In the genomic region with DNA sequence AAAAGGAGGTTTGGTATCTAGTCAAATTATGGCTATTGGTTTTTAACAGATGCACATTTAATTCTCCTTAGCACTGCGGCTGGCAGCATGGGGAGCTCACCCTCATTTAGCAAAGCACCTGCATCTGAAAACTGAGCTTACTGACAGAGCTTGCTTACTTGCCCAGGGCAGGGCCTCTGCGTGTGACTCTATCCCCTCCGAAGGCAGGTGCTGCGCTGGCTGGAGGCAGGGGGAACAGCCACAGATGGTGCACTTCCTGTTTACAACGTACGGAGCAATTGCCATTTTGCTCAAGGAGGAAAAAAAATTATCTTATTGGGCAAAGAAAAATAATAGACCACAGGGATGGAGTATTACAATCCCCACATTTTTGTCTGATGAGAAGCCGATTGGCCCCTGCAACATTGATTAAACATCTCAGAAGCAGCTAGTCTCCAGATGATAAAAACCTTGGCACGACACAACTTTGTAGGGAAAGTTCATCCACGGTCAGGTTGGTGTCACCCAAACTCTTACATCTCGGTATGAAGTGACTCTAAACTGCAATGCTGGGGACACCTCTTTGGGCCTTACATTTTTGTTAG, we compare ENCODE assay signal across 22 mouse cellular contexts.
A peak's percentile ranks its signal among the peaks of the same experiment; 100 is the strongest.
DNase-seq lines count a peak whose midpoint lies in the region; ATAC-seq and TF ChIP-seq lines count a peak whose summit lies in the region.
"Had no signal": no experiment of that assay in that cellular context is flagged by ENCODE, and none has a peak within 500 bp of the region (broad histone marks: within the 10 kb centered on the region; RNA-seq: fewer than 3 reads in every experiment).

No protein-coding gene starts in this region.

- H3K27ac ChIP-seq in intestine, embryonic 16.5 days (ENCODE audit: low read length) = peak overlapping the region; percentile 3; the same call in 1 of the 2 replicates
- H3K27ac ChIP-seq in intestine, postnatal 0 days (ENCODE audit: low read depth, low read length) = no peak overlapping the region
- peak overlapping the region; percentile 98 for H3K27ac ChIP-seq in thymus, adult 2 months (ENCODE audit: control insufficient read depth, insufficient read depth, low read length)
- no peak overlapping the region for H3K27ac ChIP-seq in kidney, embryonic 15.5 days
- no peak overlapping the region for H3K27ac ChIP-seq in lung, postnatal 0 days (ENCODE audit: low read length)
- H3K27ac ChIP-seq: embryonic facial prominence, embryonic 12.5 days; forebrain, embryonic 13.5 days; limb, embryonic 12.5 days; liver, embryonic 12.5 days; macrophage; midbrain, embryonic 10.5 days had no signal

- intact Hi-C loops in heart, postnatal 36 days (cut with DNase I) = no loop called here

- TF ChIP-seq POLR2A in thymus, adult 2 months (IDR thresholded peaks at IDR 0.05; ENCODE audit: control insufficient read depth, extremely low read depth, insufficient read depth, low read length, poor library complexity) = no peak

- no peak for TF ChIP-seq EP300 in lung, postnatal 0 days (IDR thresholded peaks at IDR 0.05)

- no peak overlapping the region for H3K9ac ChIP-seq in intestine, embryonic 16.5 days (ENCODE audit: low read depth, low read length)
- H3K9ac ChIP-seq in intestine, postnatal 0 days (ENCODE audit: low read depth, low read length) = no peak overlapping the region
- no peak overlapping the region for H3K9ac ChIP-seq in kidney, embryonic 15.5 days
- H3K9ac ChIP-seq in lung, postnatal 0 days (replicated peaks; ENCODE audit: low read depth) = no peak overlapping the region
- H3K9ac ChIP-seq: embryonic facial prominence, embryonic 12.5 days; forebrain, embryonic 13.5 days; liver, embryonic 12.5 days; lung, embryonic 14.5 days had no signal

- no peak overlapping the region for H3K4me3 ChIP-seq in intestine, embryonic 16.5 days (ENCODE audit: low read length)
- H3K4me3 ChIP-seq in intestine, postnatal 0 days (ENCODE audit: low read depth, low read length) = no peak overlapping the region
- no peak overlapping the region for H3K4me3 ChIP-seq in thymus, adult 2 months (ENCODE audit: control insufficient read depth, insufficient read depth, low read length)
- no peak overlapping the region for H3K4me3 ChIP-seq in kidney, embryonic 15.5 days (replicated peaks)
- H3K4me3 ChIP-seq in lung, postnatal 0 days (ENCODE audit: low read depth, low read length) = no peak overlapping the region
- H3K4me3 ChIP-seq: embryonic facial prominence, embryonic 12.5 days; erythroblast, embryonic 14.5 days; forebrain, embryonic 13.5 days; limb, embryonic 12.5 days; liver, embryonic 12.5 days; midbrain, embryonic 10.5 days had no signal

- H3K4me1 ChIP-seq in intestine, embryonic 16.5 days (ENCODE audit: control insufficient read depth, insufficient read depth, low read length) = peaks cover 18% of the 10 kb centered on the region
- H3K4me1 ChIP-seq in intestine, postnatal 0 days (replicated peaks; ENCODE audit: control insufficient read depth, insufficient read depth, low read length) = no peaks in the 10 kb centered on the region
- H3K4me1 ChIP-seq in thymus, adult 2 months (replicated peaks; ENCODE audit: control insufficient read depth, insufficient read depth, low read length) = peaks cover 16% of the 10 kb centered on the region
- peaks cover 18% of the 10 kb centered on the region for H3K4me1 ChIP-seq in kidney, embryonic 15.5 days
- no peaks in the 10 kb centered on the region for H3K4me1 ChIP-seq in lung, postnatal 0 days (ENCODE audit: insufficient read depth, low read depth, low read length)
- H3K4me1 ChIP-seq: embryonic facial prominence, embryonic 12.5 days; forebrain, embryonic 13.5 days; liver, embryonic 12.5 days; midbrain, embryonic 10.5 days had no signal

- DNase-seq in heart, adult 11 months = peak; percentile 92
- DNase-seq in heart, postnatal 36 days = no peak
- peak; percentile 76 for DNase-seq in thymus, adult 2 months
- DNase-seq in cerebellum, postnatal 25 days = no peak
- no peak for DNase-seq in lung, postnatal 0 days (ENCODE audit: low spot score)
- DNase-seq: adrenal gland, adult 8-10 months; cerebellum, adult 9-10 months; kidney, adult 9 months; kidney, postnatal 36 days; layer of hippocampus, adult 9-11 months; lung, embryonic 14.5 days; retina, postnatal 1 day had no signal

- no peaks in the 10 kb centered on the region for H3K36me3 ChIP-seq in intestine, embryonic 16.5 days (ENCODE audit: control insufficient read depth, insufficient read depth, low read length)
- no peaks in the 10 kb centered on the region for H3K36me3 ChIP-seq in intestine, postnatal 0 days (ENCODE audit: control insufficient read depth, insufficient read depth)
- H3K36me3 ChIP-seq in thymus, adult 2 months (ENCODE audit: control insufficient read depth, insufficient read depth, low read length) = no peaks in the 10 kb centered on the region
- no peaks in the 10 kb centered on the region for H3K36me3 ChIP-seq in kidney, embryonic 15.5 days
- no peaks in the 10 kb centered on the region for H3K36me3 ChIP-seq in lung, postnatal 0 days (ENCODE audit: insufficient read depth, low read length)
- H3K36me3 ChIP-seq: embryonic facial prominence, embryonic 12.5 days; limb, embryonic 12.5 days; liver, embryonic 12.5 days; midbrain, embryonic 10.5 days had no signal

- H3K9me3 ChIP-seq in intestine, embryonic 16.5 days (ENCODE audit: control insufficient read depth, low read length) = no peaks in the 10 kb centered on the region
- H3K9me3 ChIP-seq in intestine, postnatal 0 days (ENCODE audit: control insufficient read depth) = no peaks in the 10 kb centered on the region
- H3K9me3 ChIP-seq in kidney, embryonic 15.5 days (replicated peaks) = no peaks in the 10 kb centered on the region
- H3K9me3 ChIP-seq in lung, postnatal 0 days (ENCODE audit: low read length) = no peaks in the 10 kb centered on the region
- H3K9me3 ChIP-seq: embryonic facial prominence, embryonic 12.5 days; forebrain, embryonic 13.5 days; limb, embryonic 12.5 days; liver, embryonic 12.5 days; midbrain, embryonic 10.5 days had no signal

- H3K27me3 ChIP-seq in intestine, embryonic 16.5 days (replicated peaks; ENCODE audit: control insufficient read depth, insufficient read depth, low read length) = no peaks in the 10 kb centered on the region
- H3K27me3 ChIP-seq in intestine, postnatal 0 days (replicated peaks; ENCODE audit: control insufficient read depth, insufficient read depth, low read length) = no peaks in the 10 kb centered on the region
- H3K27me3 ChIP-seq in thymus, adult 2 months (ENCODE audit: control insufficient read depth, insufficient read depth, low read length) = no peaks in the 10 kb centered on the region
- H3K27me3 ChIP-seq in kidney, embryonic 15.5 days = no peaks in the 10 kb centered on the region
- no peaks in the 10 kb centered on the region for H3K27me3 ChIP-seq in lung, postnatal 0 days (replicated peaks; ENCODE audit: insufficient read depth, low read length)
- H3K27me3 ChIP-seq: embryonic facial prominence, embryonic 12.5 days; forebrain, embryonic 13.5 days; limb, embryonic 12.5 days; liver, embryonic 12.5 days had no signal

- 53% methylated on average over 10 of the region's 10 CpGs for WGBS in intestine, embryonic 16.5 days
- WGBS in intestine, postnatal 0 days = 48% methylated on average over 10 of the region's 10 CpGs
- 43% methylated on average over 10 of the region's 10 CpGs for WGBS in thymus, adult 2 months
- WGBS in kidney, embryonic 15.5 days = 39% methylated on average over 10 of the region's 10 CpGs
- WGBS in lung, postnatal 0 days = 39% methylated on average over 10 of the region's 10 CpGs

- no peak for TF ChIP-seq CTCF in intestine, postnatal 0 days (IDR thresholded peaks at IDR 0.05; ENCODE audit: low read depth)
- no peak for TF ChIP-seq CTCF in thymus, adult 2 months (IDR thresholded peaks at IDR 0.05; ENCODE audit: borderline replicate concordance, control insufficient read depth, extremely low read depth, insufficient read depth, low read length, poor library complexity)
- no peak for TF ChIP-seq CTCF in lung, postnatal 0 days (IDR thresholded peaks at IDR 0.05)

- no peak for ATAC-seq in intestine, embryonic 16.5 days
- ATAC-seq in intestine, postnatal 0 days = no peak
- ATAC-seq in kidney, embryonic 15.5 days (replicated peaks; ENCODE audit: low FRiP score) = no peak
- no peak for ATAC-seq in lung, postnatal 0 days
- ATAC-seq: forebrain, embryonic 13.5 days; liver, embryonic 12.5 days had no signal

- no peak overlapping the region for H3K4me2 ChIP-seq in intestine, embryonic 16.5 days (ENCODE audit: low read depth, low read length)
- no peak overlapping the region for H3K4me2 ChIP-seq in intestine, postnatal 0 days (replicated peaks; ENCODE audit: low read depth)
- no peak overlapping the region for H3K4me2 ChIP-seq in kidney, embryonic 15.5 days
- no peak overlapping the region for H3K4me2 ChIP-seq in lung, postnatal 0 days (replicated peaks; ENCODE audit: low read depth, low read length)
- H3K4me2 ChIP-seq: embryonic facial prominence, embryonic 12.5 days; forebrain, embryonic 13.5 days; limb, embryonic 12.5 days; liver, embryonic 12.5 days; lung, embryonic 14.5 days had no signal

Comparison
In these comparisons a context has a peak if more than half of its experiments do, and no peak if none do; other contexts are left out.
1. DNase-seq: peak in heart, adult 11 months (single experiment) and thymus, adult 2 months (single experiment); none in heart, postnatal 36 days (0 of 2), cerebellum, postnatal 25 days (0 of 2) and lung, postnatal 0 days (single experiment).
2. H3K27ac ChIP-seq: peak in intestine, embryonic 16.5 days (single experiment) and thymus, adult 2 months (single experiment); none in intestine, postnatal 0 days (single experiment), kidney, embryonic 15.5 days (single experiment) and lung, postnatal 0 days (single experiment).